Mouse (Mus musculus): ENCODE measurements around the gene Ece1. TPM values are rescaled to one million over a fixed set of nuclear protein-coding genes. Genes with fewer than 3 reads are reported as not detected.
A peak's percentile ranks its signal among the peaks of the same experiment; 100 is the strongest.

Ece1 gene
- total RNA-seq, 2 experiments from 2014 or later = 109 to 129 TPM

DNA sequence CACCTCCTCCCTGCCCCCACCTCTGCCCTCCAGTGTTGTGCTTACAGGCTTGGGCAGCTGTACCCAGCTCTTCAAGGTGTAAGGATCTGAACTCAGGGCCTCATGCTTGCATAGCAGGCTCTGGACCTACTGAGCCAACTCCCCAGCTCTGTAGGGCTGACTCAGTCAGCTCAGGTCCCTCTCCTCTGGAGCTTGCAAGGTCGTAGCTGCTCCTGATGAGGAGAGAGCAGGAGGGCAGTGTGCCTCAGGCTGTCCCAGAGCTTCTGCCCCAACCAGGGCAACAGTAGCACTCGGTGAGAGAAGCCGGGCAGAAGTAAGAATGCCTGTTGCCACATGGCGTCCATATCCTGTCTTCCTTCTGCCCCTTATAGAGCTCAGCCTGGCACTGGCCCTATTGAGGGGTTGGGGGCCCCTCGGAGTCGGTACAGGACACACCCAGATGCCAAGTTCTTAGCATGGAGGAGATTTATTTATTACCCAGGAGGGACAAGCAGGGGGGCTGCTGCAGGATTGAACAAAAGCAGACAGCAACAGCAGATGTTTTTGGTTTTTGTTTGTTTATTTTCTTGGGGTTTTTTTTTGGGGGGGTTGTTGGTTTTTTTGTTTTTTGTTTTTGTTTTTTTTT is 70.6 kb downstream of the Ece1 start:
- DNase-seq = no peak
- intact Hi-C loops (cut with DNase I) = no loop called here

GRCm38 (mm10) chr4:137933328-137933727 is 71.3 kb downstream of the Ece1 start:
- DNase-seq = no peak
- intact Hi-C loops (cut with DNase I) = no loop called here

- intact Hi-C loops (cut with DNase I) = no loop called here
- no peak for DNase-seq
Measured at GRCm38 (mm10) chr4:137936134-137936533, 74.1 kb downstream of the Ece1 start.

DNA sequence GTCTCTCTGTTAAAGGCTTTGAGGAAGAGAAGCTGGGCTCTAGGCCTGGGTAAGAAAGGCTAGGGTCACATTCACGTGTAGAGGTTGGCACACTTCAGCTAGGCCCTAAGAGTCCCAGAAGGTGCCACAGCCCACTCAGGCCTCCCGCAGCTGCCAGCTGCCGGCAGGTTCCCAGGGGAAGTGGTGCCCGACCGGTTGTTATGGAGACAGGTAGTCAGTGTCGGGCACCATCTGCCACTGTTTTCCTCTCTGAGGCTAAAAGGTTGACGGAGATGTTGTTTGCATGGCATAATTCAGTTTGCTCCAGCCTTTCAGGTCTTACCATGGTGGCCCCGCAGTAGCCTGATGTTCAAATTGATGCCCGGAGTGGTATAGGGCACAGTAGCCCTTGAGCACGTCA is 78.0 kb downstream of the Ece1 start:
- intact Hi-C loops (cut with DNase I) = loop anchor here (5.0 kb wide), 1 partner anchor 208 kb away; no protein-coding TSS in a partner anchor
- no peak for DNase-seq

DNA sequence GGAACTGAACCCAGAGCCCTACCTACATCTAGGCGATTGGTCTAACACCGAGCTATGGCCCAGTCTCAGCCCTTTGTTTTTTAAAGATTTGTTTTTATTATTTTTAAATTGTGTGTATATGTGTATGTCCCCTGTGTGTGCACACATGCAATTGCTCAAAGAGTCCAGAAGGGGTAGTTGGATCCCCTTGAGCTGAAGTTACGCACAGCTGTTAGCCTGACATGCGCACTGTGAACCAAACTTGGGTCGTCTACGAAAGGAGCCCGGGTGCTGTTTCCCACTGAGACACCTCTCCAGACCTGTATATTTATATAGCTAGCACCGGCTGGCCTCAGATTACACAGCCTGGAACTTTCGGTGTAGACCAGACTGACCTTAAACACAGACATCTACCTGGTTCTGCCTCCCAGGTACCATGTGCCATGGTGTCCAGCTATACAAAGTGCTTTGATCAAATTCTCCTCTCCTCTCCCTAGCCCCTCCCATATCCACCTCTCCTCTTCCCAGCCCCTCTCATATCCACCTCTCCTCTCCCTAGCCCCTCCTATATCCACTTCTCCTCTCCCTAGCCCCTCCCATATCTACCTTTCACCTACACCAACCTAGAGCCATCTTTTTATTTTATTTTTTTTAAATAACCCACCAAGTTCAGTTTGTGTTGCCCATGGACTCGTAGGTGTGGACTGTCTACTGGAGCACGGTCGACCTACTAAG is 79.3 kb downstream of the Ece1 start:
- no peak for DNase-seq
- intact Hi-C loops (cut with DNase I) = loop anchor here (5.0 kb wide), 1 partner anchor 209 kb away; no protein-coding TSS in a partner anchor

DNA sequence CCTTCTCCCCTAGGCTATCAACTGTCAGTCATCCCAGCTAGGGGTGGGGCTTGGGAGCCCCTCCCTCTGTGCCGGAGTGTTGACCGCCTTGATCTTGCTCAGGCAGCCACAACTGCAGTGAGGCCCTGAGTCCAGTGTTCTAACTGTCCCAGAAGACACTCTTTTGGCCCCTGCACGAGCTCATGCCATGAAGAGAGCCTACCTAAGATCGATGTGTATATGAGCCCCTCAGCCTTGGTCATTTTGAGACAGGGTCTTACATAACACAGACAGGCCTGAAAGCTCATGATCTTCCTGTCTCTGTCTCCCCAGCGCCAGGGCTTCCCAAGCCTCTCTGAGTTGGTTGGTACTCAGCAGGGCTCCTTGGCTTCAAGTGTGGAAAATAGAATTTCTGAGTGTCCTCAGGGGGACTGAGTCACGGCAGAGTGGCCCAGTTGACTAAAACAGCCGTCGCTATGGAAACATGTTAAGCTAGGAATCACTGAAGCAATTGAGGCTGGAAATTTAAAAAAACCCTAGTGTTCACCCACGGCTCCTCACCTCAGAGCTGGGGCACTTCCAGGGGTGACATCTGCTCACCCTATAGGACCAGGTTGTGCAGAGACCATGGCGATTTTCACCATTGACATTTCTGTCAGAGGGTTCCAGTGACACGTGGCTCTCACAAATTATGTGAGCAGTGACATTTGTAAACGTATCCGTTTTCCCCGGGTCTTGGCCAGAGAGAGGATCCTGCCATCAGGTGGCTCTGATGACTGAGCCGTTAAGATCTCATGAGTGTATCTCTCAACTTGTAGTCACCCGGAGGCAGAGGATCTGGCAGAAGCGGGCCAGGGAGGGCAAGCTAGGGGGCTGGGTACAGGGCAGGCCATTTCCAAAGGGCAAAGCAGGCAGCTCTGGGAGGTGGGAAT is 80.1 kb downstream of the Ece1 start:
- peak; percentile 65 to 67 for DNase-seq
- intact Hi-C loops (cut with DNase I) = loop anchor here (5.0 kb wide), 1 partner anchor 210 kb away; no protein-coding TSS in a partner anchor

DNA sequence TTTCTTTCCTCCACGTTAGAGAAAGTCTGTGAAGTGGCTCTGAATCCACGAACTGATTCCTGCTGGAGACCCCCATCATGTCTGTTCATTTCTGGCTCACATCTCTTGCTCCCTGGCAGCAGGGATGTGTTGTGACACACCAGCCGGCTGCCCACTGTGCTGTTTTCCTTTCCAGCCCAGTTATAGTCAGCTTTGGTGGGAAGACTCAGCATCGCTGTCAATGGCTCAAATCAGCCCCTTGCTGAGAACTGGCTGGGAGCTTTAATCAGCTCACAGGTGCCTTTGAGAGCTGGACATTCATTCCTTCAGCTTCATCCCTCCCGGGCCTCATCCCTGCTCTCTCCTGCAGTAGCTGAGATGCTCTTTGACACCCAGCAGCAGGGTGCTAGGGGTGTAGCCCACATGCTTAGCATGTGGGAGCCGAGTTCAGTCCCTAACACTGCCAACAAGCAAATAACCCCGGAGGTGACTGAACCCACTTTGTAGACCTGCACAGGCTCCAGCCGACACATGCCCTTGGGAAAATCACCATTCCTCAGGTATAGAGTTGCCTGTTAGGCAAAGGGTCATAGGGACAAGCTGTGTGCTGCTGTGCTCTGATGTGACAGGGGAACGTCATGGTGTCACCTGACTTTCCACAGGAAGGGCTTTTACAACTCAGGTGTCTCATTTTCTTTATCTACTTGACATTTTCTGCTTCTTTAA is 80.9 kb downstream of the Ece1 start:
- intact Hi-C loops (cut with DNase I) = loop anchor here (5.0 kb wide), 1 partner anchor 211 kb away; no protein-coding TSS in a partner anchor
- no peak for DNase-seq

DNA sequence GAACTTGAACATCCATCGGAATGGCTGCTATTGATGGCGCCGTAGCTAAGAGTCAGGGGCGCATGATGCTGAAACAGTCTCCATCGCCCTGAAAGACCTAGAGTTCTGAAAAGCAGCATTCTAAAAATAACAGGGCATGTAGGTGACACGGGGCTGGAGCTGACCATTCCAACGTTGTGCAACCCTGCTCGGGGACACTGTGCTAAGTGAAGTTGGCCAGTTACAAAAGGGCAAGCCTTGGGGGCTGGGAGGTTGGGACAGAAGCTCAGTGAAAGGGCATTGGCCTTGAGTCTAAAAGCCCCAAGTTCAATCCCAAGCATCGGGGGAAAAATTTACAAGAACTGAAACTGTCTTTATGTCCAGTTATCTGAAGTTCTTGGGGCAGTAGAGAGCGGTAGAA is 81.5 kb downstream of the Ece1 start:
- intact Hi-C loops (cut with DNase I) = loop anchor here (5.0 kb wide), 1 partner anchor 211 kb away; no protein-coding TSS in a partner anchor
- peak in 1 of 2 experiments; percentile 44 for DNase-seq

- DNase-seq = no peak
- intact Hi-C loops (cut with DNase I) = loop anchor here (2.0 kb wide), 2 partner anchors 35 to 101 kb away; no protein-coding TSS in a partner anchor
Measured at GRCm38 (mm10) chr4:137945376-137945775, 83.3 kb downstream of the Ece1 start.

GRCm38 (mm10) chr4:137946419-137946818 is 84.4 kb downstream of the Ece1 start:
- no peak for DNase-seq
- intact Hi-C loops (cut with DNase I) = no loop called here

DNA sequence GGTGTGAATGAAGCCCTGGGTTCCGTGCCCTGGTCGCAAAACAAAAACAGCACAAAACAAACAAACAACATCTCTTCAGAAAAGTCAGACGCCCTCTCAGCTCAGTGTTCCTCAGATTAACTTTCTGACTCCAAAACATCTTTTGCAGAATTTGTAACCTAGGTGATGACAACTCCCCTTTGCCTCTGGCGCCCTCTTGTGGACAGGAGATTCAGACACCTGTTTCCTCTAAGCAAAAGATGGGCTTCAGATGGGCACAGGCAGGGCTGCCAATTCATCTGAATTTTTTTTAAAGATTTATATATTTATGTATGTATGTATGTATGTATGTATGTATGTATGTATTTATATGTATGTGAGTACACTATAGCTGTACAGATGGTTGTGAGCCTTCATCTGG is 90.8 kb downstream of the Ece1 start:
- DNase-seq = peak; percentile 75 to 90
- intact Hi-C loops (cut with DNase I) = loop anchor here (1.0 to 2.0 kb wide), 2 partner anchors 44 to 109 kb away; no protein-coding TSS in a partner anchor

- intact Hi-C loops (cut with DNase I) = no loop called here
Measured at GRCm38 (mm10) chr4:137954184-137954583, 92.1 kb downstream of the Ece1 start.

DNA sequence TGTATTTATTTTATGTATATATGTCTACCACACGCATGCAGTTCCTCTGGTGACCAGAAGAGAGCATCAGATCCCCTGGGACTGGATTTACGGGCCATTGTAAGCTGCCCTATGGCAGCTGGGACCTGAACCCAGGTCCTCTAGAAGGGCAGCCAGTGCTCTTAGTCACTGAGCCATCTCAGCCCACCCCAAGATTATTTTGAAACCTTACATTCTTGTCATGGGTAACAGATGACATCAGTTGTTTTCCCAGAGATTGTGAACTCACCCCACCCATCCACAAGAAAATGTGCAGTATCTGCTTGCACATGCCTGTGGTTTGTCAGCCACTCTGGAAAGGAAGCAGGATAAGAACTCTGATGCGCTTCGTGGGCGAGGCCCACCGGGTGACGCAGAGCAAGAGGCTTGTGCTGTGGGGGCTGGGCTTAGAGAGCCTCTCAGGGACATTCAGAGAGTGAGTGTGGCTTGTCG is 92.9 kb downstream of the Ece1 start:
- intact Hi-C loops (cut with DNase I) = no loop called here
- DNase-seq = peak; percentile 71 to 78

More at GRCm38 (mm10) chr4:137954184-137954583, 92.1 kb downstream of the Ece1 start:
- DNase-seq = no peak

- no peak for DNase-seq
- intact Hi-C loops (cut with DNase I) = no loop called here
Measured at GRCm38 (mm10) chr4:137956260-137956659, 94.2 kb downstream of the Ece1 start.

DNA sequence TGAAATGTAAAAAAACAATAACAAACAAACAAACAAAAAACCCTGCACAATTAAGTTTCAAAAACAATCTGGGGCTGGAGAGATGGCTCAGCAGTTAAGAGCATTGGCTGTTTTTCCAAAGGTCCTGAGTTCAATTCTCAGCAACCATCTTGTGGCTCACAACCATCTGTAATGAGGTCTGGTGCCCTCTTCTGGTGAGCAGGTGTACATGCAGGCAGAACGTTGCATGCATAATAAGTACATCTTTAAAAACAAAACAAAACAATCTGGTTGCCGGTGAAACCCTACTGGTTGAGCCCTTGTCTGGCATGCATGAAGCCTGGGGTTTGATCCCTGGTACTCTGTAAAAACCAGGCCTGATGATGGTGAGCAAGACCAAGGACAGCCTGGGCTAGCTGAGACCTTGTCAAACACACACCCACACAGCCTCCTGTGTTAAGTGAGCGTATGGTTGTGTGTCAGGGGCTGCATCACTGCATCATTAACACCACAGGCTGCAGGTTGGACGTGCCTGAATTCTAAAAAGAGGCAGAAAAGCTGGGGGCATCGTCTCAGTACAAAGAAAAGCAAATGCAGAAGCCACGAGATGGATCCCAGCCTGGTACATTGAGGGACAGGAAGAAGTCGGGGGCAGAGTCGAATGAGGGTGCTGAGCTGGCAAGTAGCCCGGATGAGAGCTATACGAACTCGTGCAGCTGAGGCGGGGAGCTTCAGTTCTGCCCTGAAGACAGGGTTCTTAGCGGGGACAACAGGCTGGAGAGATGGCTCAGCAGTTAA is 98.0 kb downstream of the Ece1 start:
- intact Hi-C loops (cut with DNase I) = loop anchor here (10.0 kb wide), 1 partner anchor 145 kb away; no protein-coding TSS in a partner anchor
- no peak for DNase-seq

GRCm38 (mm10) chr4:137960757-137961156 is 98.7 kb downstream of the Ece1 start:
- intact Hi-C loops (cut with DNase I) = loop anchor here (10.0 kb wide), 1 partner anchor 144 kb away; no protein-coding TSS in a partner anchor
- peak; percentile 24 to 33 for DNase-seq

- DNase-seq = no peak
- intact Hi-C loops (cut with DNase I) = loop anchor here (10.0 kb wide), 1 partner anchor 142 kb away; no protein-coding TSS in a partner anchor
Measured at GRCm38 (mm10) chr4:137962643-137963350, 100.8 kb downstream of the Ece1 start.

GRCm38 (mm10) chr4:137963431-137963830 is 101.4 kb downstream of the Ece1 start:
- DNase-seq = no peak
- intact Hi-C loops (cut with DNase I) = loop anchor here (10.0 kb wide), 1 partner anchor 141 kb away; no protein-coding TSS in a partner anchor

Data from heart, postnatal 10 days (tissue).